Mouse (Mus musculus): Measurements from ENCODE around the gene Vnn3. TPM values are rescaled to one million over a fixed set of nuclear protein-coding genes. Genes with fewer than 3 reads are reported as not detected.

Vnn3 gene
- not detected in 2 replicates for polyA plus RNA-seq (2015; fragmentation: Nextera tagmentation; extraction: Ambion mirVana)

- no peaks in the 10 kb centered on the region for H3K27me3 ChIP-seq (replicated peaks)
- WGBS = 88% methylated on average over 4 of the region's 4 CpGs
- no peak within 1 kb of the TSS for H3K9ac ChIP-seq (replicated peaks)
- no peak within 1 kb of the TSS for H3K4me3 ChIP-seq (replicated peaks)
- H3K36me3 ChIP-seq = no peaks in the 10 kb centered on the region
- H3K27ac ChIP-seq (replicated peaks) = no peak within 1 kb of the TSS
- H3K4me1 ChIP-seq = no peaks in the 10 kb centered on the region
- no peak for ATAC-seq (ENCODE audit: low FRiP score)
- H3K9me3 ChIP-seq (replicated peaks) = no peaks in the 10 kb centered on the region
- H3K4me2 ChIP-seq = no peak within 1 kb of the TSS
Observed at GRCm38 (mm10) chr10:23851228-23851912, at the start of gene Vnn3. Vnn3 (plus strand) TSS chr10:23851462.

- Histone ChIP-seq H3K9ac (replicated peaks) (no peak overlapping the region), H3K4me3 (replicated peaks) (no peak overlapping the region), H3K27me3 (replicated peaks) (no peaks in the 10 kb centered on the region), H3K4me2 (no peak overlapping the region), H3K27ac (replicated peaks) (no peak overlapping the region), H3K9me3 (replicated peaks) (no peaks in the 10 kb centered on the region), H3K36me3 (peaks cover 45% of the 10 kb centered on the region), H3K4me1 (peaks cover 7% of the 10 kb centered on the region; the same call in 1 of the 2 replicates)
- no peak for ATAC-seq (ENCODE audit: low FRiP score)
- WGBS = 73% methylated on average over 3 of the region's 3 CpGs
Observed at GRCm38 (mm10) chr10:23802911-23803310, 48.4 kb upstream of the Vnn3 start.

DNA sequence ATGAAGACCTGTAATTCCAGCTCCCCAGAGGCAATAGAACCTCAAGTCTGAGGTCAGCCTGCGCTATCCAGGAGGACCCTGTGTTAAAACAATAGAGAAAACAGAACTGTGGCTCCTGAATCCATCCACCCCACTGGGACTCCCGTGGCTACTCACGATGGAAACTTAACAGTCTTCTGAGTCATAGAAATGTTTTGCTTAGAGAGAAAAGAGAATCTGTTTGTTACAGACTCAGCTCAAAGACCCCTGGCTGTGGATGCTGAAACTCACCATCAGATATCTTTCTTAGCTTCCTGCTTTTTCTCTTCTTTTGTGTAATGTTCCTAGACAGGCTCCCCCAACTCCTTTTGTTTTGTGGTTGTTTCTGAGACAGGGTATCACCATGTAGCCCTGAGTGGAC is 46.6 kb upstream of the Vnn3 start:
- Histone ChIP-seq H3K27me3 (replicated peaks) (no peaks in the 10 kb centered on the region), H3K27ac (replicated peaks) (no peak overlapping the region), H3K4me3 (replicated peaks) (no peak overlapping the region), H3K4me2 (no peak overlapping the region), H3K4me1 (no peaks in the 10 kb centered on the region), H3K36me3 (peaks cover 44% of the 10 kb centered on the region), H3K9ac (replicated peaks) (no peak overlapping the region), H3K9me3 (replicated peaks) (no peaks in the 10 kb centered on the region)
- 72% methylated on average over 3 of the region's 3 CpGs for WGBS
- ATAC-seq (ENCODE audit: low FRiP score) = no peak

DNA sequence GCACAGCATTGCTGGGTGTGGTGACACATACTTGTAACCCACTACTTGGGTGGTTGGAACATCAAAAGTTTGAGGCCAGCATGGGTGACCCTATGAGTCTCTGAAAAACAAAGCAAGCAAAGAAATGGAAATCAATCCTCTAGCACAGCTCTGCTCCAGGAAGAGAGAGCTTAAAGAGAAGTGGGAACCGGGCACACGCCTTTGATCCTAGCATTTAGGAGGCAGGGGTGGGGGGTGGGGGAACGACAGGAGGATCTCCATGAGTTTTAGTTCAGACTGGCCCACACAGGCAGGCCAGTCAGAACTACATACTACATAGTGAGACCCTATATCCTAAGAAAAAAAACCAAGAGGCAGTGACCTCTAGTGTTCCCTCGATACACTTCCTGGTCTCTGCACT is 45.1 kb upstream of the Vnn3 start:
- WGBS = 46% methylated on average over 4 of the region's 4 CpGs
- Histone ChIP-seq H3K9ac (replicated peaks) (no peak overlapping the region), H3K36me3 (peaks cover 41% of the 10 kb centered on the region)

DNA sequence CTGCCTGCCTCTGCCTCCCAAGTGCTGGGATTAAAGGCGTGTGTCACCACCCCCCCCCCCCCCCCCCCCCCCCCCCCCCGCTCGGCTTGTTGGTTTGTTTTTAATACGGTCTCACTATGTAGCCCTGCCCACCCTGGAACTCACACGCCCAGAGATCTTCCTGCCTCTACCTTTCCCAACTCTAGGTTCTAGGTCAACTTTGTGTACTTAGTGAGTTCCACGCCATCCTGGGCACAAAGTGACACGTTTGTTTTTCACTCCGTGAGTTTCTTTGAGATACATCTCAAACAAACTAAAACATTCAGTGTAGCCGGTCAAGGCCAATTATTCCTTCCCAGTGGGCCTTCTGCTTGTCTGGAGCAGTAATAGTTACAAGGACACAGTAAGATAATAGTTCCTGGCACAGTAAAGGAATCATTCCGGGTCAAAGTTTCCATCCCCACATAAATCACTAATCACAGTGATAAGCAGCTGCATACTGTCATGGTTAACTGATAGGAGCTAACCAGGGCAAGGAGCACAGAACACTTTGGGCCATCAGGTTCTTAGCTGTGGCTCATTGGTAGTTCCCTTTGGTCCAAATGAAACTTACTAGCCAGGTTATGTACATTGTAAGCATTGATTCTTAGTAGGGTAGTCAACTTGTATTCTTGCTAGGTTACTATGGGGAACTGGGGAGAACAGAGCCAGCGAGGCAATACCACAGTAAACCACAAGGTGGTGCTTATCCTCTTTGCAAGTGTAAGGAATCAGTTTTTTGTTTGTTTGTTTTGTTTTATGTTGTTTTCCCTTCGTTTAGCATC is 39.4 kb upstream of the Vnn3 start:
- WGBS = 73% methylated on average over 9 of the region's 12 CpGs
- Histone ChIP-seq H3K27ac (replicated peaks) (no peak overlapping the region), H3K4me1 (no peaks in the 10 kb centered on the region), H3K27me3 (replicated peaks) (no peaks in the 10 kb centered on the region), H3K4me2 (no peak overlapping the region), H3K4me3 (replicated peaks) (no peak overlapping the region), H3K36me3 (peaks cover 13% of the 10 kb centered on the region; the same call in 1 of the 2 replicates), H3K9ac (replicated peaks) (no peak overlapping the region), H3K9me3 (replicated peaks) (no peaks in the 10 kb centered on the region)
- 0 out of 2 replicates have a peak, but pooled peaks have one; percentile 46 for ATAC-seq (ENCODE audit: low FRiP score)

More for the DNA sequence above, 45.1 kb upstream of the Vnn3 start:
- no peak overlapping the region for H3K27ac ChIP-seq (replicated peaks)
- no peak for ATAC-seq (ENCODE audit: low FRiP score)
- no peaks in the 10 kb centered on the region for H3K27me3 ChIP-seq (replicated peaks)
- no peak overlapping the region for H3K4me3 ChIP-seq (replicated peaks)
- no peaks in the 10 kb centered on the region for H3K9me3 ChIP-seq (replicated peaks)
- H3K4me1 ChIP-seq = no peaks in the 10 kb centered on the region
- no peak overlapping the region for H3K4me2 ChIP-seq

DNA sequence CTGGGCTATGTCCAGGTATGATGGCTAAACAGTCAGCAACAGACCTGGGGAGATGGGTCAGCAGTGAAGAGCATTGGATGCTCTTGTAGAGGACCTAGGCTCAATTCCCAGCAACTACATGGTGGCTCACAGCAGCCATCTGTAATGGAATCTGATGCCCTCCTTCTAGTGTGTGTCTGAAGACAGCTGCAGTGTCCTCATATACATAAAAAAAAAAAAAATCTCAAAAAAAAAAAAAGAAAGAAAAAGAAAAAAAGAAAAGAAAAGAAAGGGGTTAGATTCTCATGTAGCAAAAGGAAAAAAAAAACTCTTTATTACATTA is 38.9 kb upstream of the Vnn3 start:
- Histone ChIP-seq H3K36me3 (peaks cover 13% of the 10 kb centered on the region; the same call in 1 of the 2 replicates), H3K4me3 (replicated peaks) (no peak overlapping the region), H3K4me2 (no peak overlapping the region), H3K27me3 (replicated peaks) (no peaks in the 10 kb centered on the region), H3K9ac (replicated peaks) (no peak overlapping the region), H3K9me3 (replicated peaks) (no peaks in the 10 kb centered on the region), H3K4me1 (no peaks in the 10 kb centered on the region), H3K27ac (replicated peaks) (no peak overlapping the region)
- ATAC-seq (ENCODE audit: low FRiP score) = 0 out of 2 replicates have a peak, but pooled peaks have one; percentile 17

GRCm38 (mm10) chr10:23812852-23813766 is 38.2 kb upstream of the Vnn3 start:
- H3K9ac ChIP-seq (replicated peaks) = no peak overlapping the region
- 55% methylated on average over 11 of the region's 11 CpGs for WGBS
- H3K27me3 ChIP-seq (replicated peaks) = no peaks in the 10 kb centered on the region
- no peak for ATAC-seq (ENCODE audit: low FRiP score)
- H3K4me3 ChIP-seq (replicated peaks) = no peak overlapping the region
- H3K4me1 ChIP-seq = no peaks in the 10 kb centered on the region
- no peak overlapping the region for H3K4me2 ChIP-seq
- H3K27ac ChIP-seq (replicated peaks) = no peak overlapping the region
- no peaks in the 10 kb centered on the region for H3K9me3 ChIP-seq (replicated peaks)
- peaks cover 13% of the 10 kb centered on the region; the same call in 1 of the 2 replicates for H3K36me3 ChIP-seq

GRCm38 (mm10) chr10:23815168-23815567 is 36.1 kb upstream of the Vnn3 start:
- no peak; the same call in 1 of the 2 replicates for ATAC-seq (ENCODE audit: low FRiP score)
- Histone ChIP-seq H3K4me1 (no peaks in the 10 kb centered on the region), H3K36me3 (peaks cover 29% of the 10 kb centered on the region; the same call in 1 of the 2 replicates), H3K9ac (replicated peaks) (no peak overlapping the region), H3K4me3 (replicated peaks) (no peak overlapping the region), H3K9me3 (replicated peaks) (no peaks in the 10 kb centered on the region), H3K27me3 (replicated peaks) (no peaks in the 10 kb centered on the region), H3K27ac (replicated peaks) (no peak overlapping the region), H3K4me2 (no peak overlapping the region)
- 60% methylated on average over 1 of the region's 1 CpGs for WGBS

DNA sequence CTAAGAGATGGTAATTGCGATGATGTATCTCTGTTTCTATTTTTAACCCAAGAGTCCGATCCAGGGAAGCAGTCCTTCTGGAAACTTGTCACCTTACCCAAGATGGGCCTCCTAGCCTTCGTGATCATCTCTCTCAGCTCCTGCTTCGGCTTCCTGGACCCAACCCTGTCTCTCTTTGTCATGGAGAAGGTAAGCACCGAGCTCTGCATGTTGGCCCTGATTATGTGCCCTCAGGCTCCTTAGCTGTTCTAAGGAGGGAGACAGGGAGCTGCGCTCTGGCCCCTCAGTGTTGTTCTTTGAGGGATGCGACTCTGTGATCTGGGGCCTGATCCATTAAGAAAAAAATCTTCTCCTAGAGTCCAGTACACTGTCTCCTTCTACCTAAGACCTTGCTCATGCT is 35.0 kb upstream of the Vnn3 start:
- Histone ChIP-seq H3K4me2 (no peak overlapping the region), H3K36me3 (peaks cover 34% of the 10 kb centered on the region; the same call in 1 of the 2 replicates), H3K9ac (replicated peaks) (no peak overlapping the region), H3K4me1 (no peaks in the 10 kb centered on the region), H3K27me3 (replicated peaks) (no peaks in the 10 kb centered on the region), H3K4me3 (replicated peaks) (no peak overlapping the region), H3K9me3 (replicated peaks) (no peaks in the 10 kb centered on the region), H3K27ac (replicated peaks) (no peak overlapping the region)
- 94% methylated on average over 7 of the region's 7 CpGs for WGBS
- ATAC-seq (ENCODE audit: low FRiP score) = no peak

- WGBS = 88% methylated on average over 7 of the region's 7 CpGs
- no peaks in the 10 kb centered on the region for H3K9me3 ChIP-seq (replicated peaks)
- H3K27me3 ChIP-seq (replicated peaks) = no peaks in the 10 kb centered on the region
- no peak overlapping the region for H3K9ac ChIP-seq (replicated peaks)
- no peak overlapping the region for H3K4me2 ChIP-seq
- peaks cover 61% of the 10 kb centered on the region for H3K36me3 ChIP-seq
- H3K4me1 ChIP-seq = no peaks in the 10 kb centered on the region
- no peak overlapping the region for H3K27ac ChIP-seq (replicated peaks)
- no peak for ATAC-seq (ENCODE audit: low FRiP score)
- H3K4me3 ChIP-seq (replicated peaks) = no peak overlapping the region
Observed at GRCm38 (mm10) chr10:23826516-23826915, 24.7 kb upstream of the Vnn3 start.

Measured in neural tube, embryonic 15.5 days (tissue).